In genomic region chr13:51128417-51128816, GRCm38 (mm10) we compare ENCODE assay signal across 18 mouse cellular contexts. TPM values are rescaled to one million over a fixed set of nuclear protein-coding genes. Genes with fewer than 3 reads are reported as not detected.
DNase-seq lines count a peak whose midpoint lies in the region; ATAC-seq and TF ChIP-seq lines count a peak whose summit lies in the region.
"Had no signal": no experiment of that assay in that cellular context is flagged by ENCODE, and none has a peak within 500 bp of the region (broad histone marks: within the 10 kb centered on the region; RNA-seq: fewer than 3 reads in every experiment).

No protein-coding gene starts in this region.

- no peaks in the 10 kb centered on the region for H3K27me3 ChIP-seq in heart, embryonic 15.5 days
- no peaks in the 10 kb centered on the region for H3K27me3 ChIP-seq in heart, embryonic 11.5 days (ENCODE audit: control insufficient read depth, insufficient read depth, low read length)
- no peaks in the 10 kb centered on the region for H3K27me3 ChIP-seq in kidney, postnatal 0 days (ENCODE audit: insufficient read depth, low read length)
- H3K27me3 ChIP-seq in embryonic facial prominence, embryonic 10.5 days (replicated peaks; ENCODE audit: low read depth, poor library complexity, severe bottlenecking) = no peaks in the 10 kb centered on the region
- H3K27me3 ChIP-seq: forebrain, embryonic 13.5 days; intestine, embryonic 15.5 days; limb, embryonic 13.5 days had no signal

- no peak for TF ChIP-seq CTCF in kidney, postnatal 0 days (IDR thresholded peaks at IDR 0.05; ENCODE audit: low read depth)

- H3K27ac ChIP-seq in heart, embryonic 15.5 days = peak overlapping the region; percentile 14; the same call in 1 of the 2 replicates
- H3K27ac ChIP-seq in heart, embryonic 11.5 days (ENCODE audit: low read depth, low read length) = no peak overlapping the region
- H3K27ac ChIP-seq in kidney, postnatal 0 days = no peak overlapping the region
- no peak overlapping the region for H3K27ac ChIP-seq in embryonic facial prominence, embryonic 10.5 days (replicated peaks)
- H3K27ac ChIP-seq: forebrain, embryonic 13.5 days; hindbrain, embryonic 10.5 days; intestine, embryonic 15.5 days; limb, embryonic 13.5 days; liver, embryonic 14.5 days had no signal

- H3K9ac ChIP-seq in heart, embryonic 15.5 days = no peak overlapping the region
- no peak overlapping the region for H3K9ac ChIP-seq in heart, embryonic 11.5 days (ENCODE audit: low read depth, low read length)
- no peak overlapping the region for H3K9ac ChIP-seq in kidney, postnatal 0 days (ENCODE audit: low read depth, low read length)
- H3K9ac ChIP-seq: forebrain, embryonic 13.5 days; intestine, embryonic 15.5 days; limb, embryonic 13.5 days; liver, embryonic 14.5 days had no signal

- DNase-seq in lung, adult 18-20 months = peak; percentile 17 to 32
- no peak for DNase-seq in lung, postnatal 14 days
- DNase-seq in kidney, postnatal 0 days (ENCODE audit: low spot score) = peak; percentile 60
- DNase-seq in lung, postnatal 25 days (ENCODE audit: low spot score) = peak; percentile 43
- DNase-seq in embryonic facial prominence, embryonic 10.5 days (ENCODE audit: low spot score) = no peak
- DNase-seq in ovary, postnatal 14 days (ENCODE audit: low spot score) = no peak
- DNase-seq: adrenal gland, adult 8-10 months; cerebellum, postnatal 10 days; gastrocnemius, postnatal 25 days; spleen, adult 18-20 months; thymus, adult 18-20 months had no signal

- H3K4me3 ChIP-seq in heart, embryonic 15.5 days = no peak overlapping the region
- H3K4me3 ChIP-seq in heart, embryonic 11.5 days (ENCODE audit: low read depth, low read length) = no peak overlapping the region
- H3K4me3 ChIP-seq in kidney, postnatal 0 days (replicated peaks; ENCODE audit: low read depth, low read length) = no peak overlapping the region
- H3K4me3 ChIP-seq in embryonic facial prominence, embryonic 10.5 days = no peak overlapping the region
- H3K4me3 ChIP-seq: forebrain, embryonic 13.5 days; hindbrain, embryonic 10.5 days; intestine, embryonic 15.5 days; limb, embryonic 13.5 days had no signal

- WGBS in heart, embryonic 15.5 days = 46% methylated on average over 7 of the region's 7 CpGs
- 62% methylated on average over 7 of the region's 7 CpGs for WGBS in heart, embryonic 11.5 days (ENCODE audit: insufficient replicate concordance)
- 61% methylated on average over 7 of the region's 7 CpGs for WGBS in kidney, postnatal 0 days
- 96% methylated on average over 7 of the region's 7 CpGs for whole genome bisulfite sequencing in embryonic facial prominence, embryonic 10.5 days

- peaks cover 6% of the 10 kb centered on the region; the same call in 1 of the 2 replicates for H3K36me3 ChIP-seq in heart, embryonic 15.5 days
- peaks cover 3% of the 10 kb centered on the region; the same call in 1 of the 2 replicates for H3K36me3 ChIP-seq in heart, embryonic 11.5 days (ENCODE audit: control insufficient read depth, insufficient read depth, low read length)
- 0 out of 2 replicates have a peak, but pooled peaks cover 13% of the 10 kb centered on the region for H3K36me3 ChIP-seq in kidney, postnatal 0 days (ENCODE audit: insufficient read depth, low read length)
- H3K36me3 ChIP-seq in embryonic facial prominence, embryonic 10.5 days (replicated peaks) = peaks cover 95% of the 10 kb centered on the region

- no peak overlapping the region for H3K4me2 ChIP-seq in heart, embryonic 15.5 days
- H3K4me2 ChIP-seq in heart, embryonic 11.5 days = no peak overlapping the region
- no peak overlapping the region for H3K4me2 ChIP-seq in kidney, postnatal 0 days (ENCODE audit: low read length)
- H3K4me2 ChIP-seq: forebrain, embryonic 13.5 days; intestine, embryonic 15.5 days; limb, embryonic 13.5 days had no signal

- ATAC-seq in heart, embryonic 15.5 days (replicated peaks; ENCODE audit: insufficient number of reproducible peaks, insufficient read depth, low FRiP score, low read depth) = 0 out of 2 replicates have a peak, but pooled peaks have one; percentile 22
- no peak for ATAC-seq in heart, embryonic 11.5 days (replicated peaks; ENCODE audit: insufficient number of reproducible peaks, low FRiP score, low TSS enrichment)
- ATAC-seq in kidney, postnatal 0 days (replicated peaks; ENCODE audit: low FRiP score, low read depth) = peak; percentile 73; the same call in 1 of the 2 replicates
- ATAC-seq: forebrain, embryonic 13.5 days; intestine, embryonic 15.5 days had no signal

- no peaks in the 10 kb centered on the region for H3K9me3 ChIP-seq in heart, embryonic 15.5 days (replicated peaks)
- no peaks in the 10 kb centered on the region for H3K9me3 ChIP-seq in heart, embryonic 11.5 days (replicated peaks; ENCODE audit: control insufficient read depth, low read length)
- no peaks in the 10 kb centered on the region for H3K9me3 ChIP-seq in kidney, postnatal 0 days (replicated peaks; ENCODE audit: low read length)
- H3K9me3 ChIP-seq in embryonic facial prominence, embryonic 10.5 days = no peaks in the 10 kb centered on the region
- H3K9me3 ChIP-seq: forebrain, embryonic 13.5 days; hindbrain, embryonic 10.5 days; intestine, embryonic 15.5 days; limb, embryonic 13.5 days had no signal

- H3K4me1 ChIP-seq in heart, embryonic 15.5 days (replicated peaks) = peaks cover 37% of the 10 kb centered on the region
- peaks cover 45% of the 10 kb centered on the region for H3K4me1 ChIP-seq in heart, embryonic 11.5 days (ENCODE audit: control insufficient read depth, insufficient read depth, low read length)
- peaks cover 11% of the 10 kb centered on the region; the same call in 1 of the 2 replicates for H3K4me1 ChIP-seq in kidney, postnatal 0 days (replicated peaks; ENCODE audit: insufficient read depth, low read length)
- H3K4me1 ChIP-seq in embryonic facial prominence, embryonic 10.5 days = peaks cover 9% of the 10 kb centered on the region; the same call in 1 of the 2 replicates
- H3K4me1 ChIP-seq: hindbrain, embryonic 10.5 days; intestine, embryonic 15.5 days had no signal

RNA-seq across cellular contexts. Expression of gene Spin1, which starts 27.7 kb away (rescaled TPM):
- 45.1 and 51.6 TPM in 2 replicates for polyA plus RNA-seq in heart, embryonic 15.5 days (2015; fragmentation: Nextera tagmentation; extraction: Ambion mirVana)
- polyA plus RNA-seq in heart, embryonic 11.5 days (2014; fragmentation: Nextera tagmentation; extraction: Ambion mirVana) = 56.7 and 64.9 TPM in 2 replicates
- 67.6 and 71.8 TPM in 2 replicates for polyA plus RNA-seq in kidney, postnatal 0 days (2015; fragmentation: Nextera tagmentation; extraction: Ambion mirVana)
- 94.5 and 105 TPM in 2 replicates for polyA plus RNA-seq in embryonic facial prominence, embryonic 10.5 days (2016; fragmentation: Nextera tagmentation; extraction: Ambion mirVana)

RNA-seq across cellular contexts. Expression of gene Nxnl2, which starts 42.4 kb away (rescaled TPM):
- polyA plus RNA-seq in heart, embryonic 15.5 days (2015; fragmentation: Nextera tagmentation; extraction: Ambion mirVana) = 1.7 and 2.2 TPM in 2 replicates
- 0.69 and 1.2 TPM in 2 replicates for polyA plus RNA-seq in heart, embryonic 11.5 days (2014; fragmentation: Nextera tagmentation; extraction: Ambion mirVana)
- polyA plus RNA-seq in kidney, postnatal 0 days (2015; fragmentation: Nextera tagmentation; extraction: Ambion mirVana) = 2.3 and 2.5 TPM in 2 replicates
- polyA plus RNA-seq in embryonic facial prominence, embryonic 10.5 days (2016; fragmentation: Nextera tagmentation; extraction: Ambion mirVana) = 0.33 and 0.67 TPM in 2 replicates

Comparison
In these comparisons a context has a peak if more than half of its experiments do, and no peak if none do; other contexts are left out.
1. DNase-seq: peak in lung, adult 18-20 months (2 of 2), kidney, postnatal 0 days (single experiment) and lung, postnatal 25 days (single experiment); none in lung, postnatal 14 days (single experiment), embryonic facial prominence, embryonic 10.5 days (single experiment) and ovary, postnatal 14 days (single experiment).